In genomic region chr5:93221661-93222060, GRCm38 (mm10) we compare ENCODE assay signal across 10 mouse cellular contexts. TPM values are rescaled to one million over a fixed set of nuclear protein-coding genes. Genes with fewer than 3 reads are reported as not detected.
DNase-seq lines count a peak whose midpoint lies in the region; TF ChIP-seq lines count a peak whose summit lies in the region.
"Had no signal": no experiment of that assay in that cellular context is flagged by ENCODE, and none has a peak within 500 bp of the region (broad histone marks: within the 10 kb centered on the region; RNA-seq: fewer than 3 reads in every experiment).

No protein-coding gene starts in this region.

- no peak for TF ChIP-seq EP300 in heart, adult 2 months (IDR thresholded peaks at IDR 0.05; ENCODE audit: insufficient read depth, low read depth, low read length)

- no peak overlapping the region for H3K9ac ChIP-seq in heart, adult 2 months (ENCODE audit: low read depth, low read length)
- H3K9ac ChIP-seq: midbrain, embryonic 15.5 days had no signal

- WGBS in heart, adult 2 months = 31% methylated on average over 3 of the region's 3 CpGs
- 71% methylated on average over 3 of the region's 3 CpGs for WGBS in heart, embryonic 10.5 days

- no peaks in the 10 kb centered on the region for H3K36me3 ChIP-seq in heart, adult 2 months (ENCODE audit: control insufficient read depth, insufficient read depth, low read length)
- no peaks in the 10 kb centered on the region for H3K36me3 ChIP-seq in heart, embryonic 10.5 days
- H3K36me3 ChIP-seq: hindbrain, embryonic 10.5 days; midbrain, embryonic 15.5 days had no signal

- no peak overlapping the region for H3K4me3 ChIP-seq in heart, adult 2 months
- H3K4me3 ChIP-seq in heart, embryonic 10.5 days = no peak overlapping the region
- H3K4me3 ChIP-seq: hindbrain, embryonic 10.5 days; midbrain, embryonic 15.5 days had no signal

- no peak overlapping the region for H3K27ac ChIP-seq in heart, adult 2 months
- H3K27ac ChIP-seq in heart, embryonic 10.5 days = no peak overlapping the region
- H3K27ac ChIP-seq: hindbrain, embryonic 10.5 days; midbrain, embryonic 15.5 days had no signal

- peak; percentile 40 to 41 for DNase-seq in heart, adult 2 months
- no peak for DNase-seq in heart, embryonic 10.5 days (ENCODE audit: low spot score)
- DNase-seq in cerebellum, adult 9-10 months = peak; percentile 78
- DNase-seq in kidney, adult 8-10 months = peak; percentile 56 to 67
- DNase-seq in lung, postnatal 4 days = peak; percentile 40 to 53
- no peak for DNase-seq in MN1 (ENCODE audit: low spot score)
- DNase-seq in frontal cortex, postnatal 14 days (ENCODE audit: low spot score in 2 of 2) = no peak
- DNase-seq in frontal cortex, postnatal 10 days (ENCODE audit: low spot score in 2 of 2) = no peak

- peaks cover 2% of the 10 kb centered on the region; the same call in 1 of the 2 replicates for H3K27me3 ChIP-seq in heart, adult 2 months (ENCODE audit: control insufficient read depth, insufficient read depth, low read length)
- no peaks in the 10 kb centered on the region for H3K27me3 ChIP-seq in heart, embryonic 10.5 days (ENCODE audit: insufficient read depth, poor library complexity, severe bottlenecking)
- H3K27me3 ChIP-seq: midbrain, embryonic 15.5 days had no signal

- no peaks in the 10 kb centered on the region for H3K9me3 ChIP-seq in heart, embryonic 10.5 days
- H3K9me3 ChIP-seq: hindbrain, embryonic 10.5 days; midbrain, embryonic 15.5 days had no signal

- peaks cover 2% of the 10 kb centered on the region for H3K4me1 ChIP-seq in heart, adult 2 months (ENCODE audit: control insufficient read depth, insufficient read depth, low read length)
- H3K4me1 ChIP-seq in heart, embryonic 10.5 days = no peaks in the 10 kb centered on the region
- H3K4me1 ChIP-seq: hindbrain, embryonic 10.5 days; midbrain, embryonic 15.5 days had no signal

- TF ChIP-seq CTCF in heart, adult 2 months (IDR thresholded peaks at IDR 0.05) = no peak

- H3K79me2 ChIP-seq in heart, adult 2 months (replicated peaks; ENCODE audit: control insufficient read depth, insufficient read depth, low read length) = no peaks in the 10 kb centered on the region

- no peak for TF ChIP-seq POLR2A in heart, adult 2 months (IDR thresholded peaks at IDR 0.05; ENCODE audit: insufficient read depth, low read depth, low read length)

- intact Hi-C loops in heart, adult 2 months (cut with DNase I) = no loop called here

RNA-seq across cellular contexts. Expression of gene 2010109A12Rik, which starts 15.3 kb away (rescaled TPM):
- total RNA-seq in heart, adult 2 months (2021) = under 1 TPM; 0.57 to 0.59 TPM
- polyA plus RNA-seq in heart, adult 2 months (2012; rRNA removed) = not detected in 2 replicates
- 0.95 and 1.7 TPM in 2 replicates for polyA plus RNA-seq in heart, embryonic 10.5 days (2016; fragmentation: Nextera tagmentation; extraction: Ambion mirVana)

RNA-seq across cellular contexts. Expression of gene Ccni, which starts 15.4 kb away (rescaled TPM):
- total RNA-seq in heart, adult 2 months (2021) = 100 to 1,000 TPM; 147 to 166 TPM
- polyA plus RNA-seq in heart, adult 2 months (2012; rRNA removed) = 56.5 and 119 TPM in 2 replicates
- 81.4 and 81.6 TPM in 2 replicates for polyA plus RNA-seq in heart, embryonic 10.5 days (2016; fragmentation: Nextera tagmentation; extraction: Ambion mirVana)

RNA-seq across cellular contexts. Expression of gene Ccng2, which starts 45.4 kb away (rescaled TPM):
- 10 to 100 TPM; 12.3 to 13.5 TPM for total RNA-seq in heart, adult 2 months (2021)
- polyA plus RNA-seq in heart, adult 2 months (2012; rRNA removed) = 7.2 and 13.3 TPM in 2 replicates
- polyA plus RNA-seq in heart, embryonic 10.5 days (2016; fragmentation: Nextera tagmentation; extraction: Ambion mirVana) = 30.2 and 38.3 TPM in 2 replicates

Comparison
In these comparisons a context has a peak if more than half of its experiments do, and no peak if none do; other contexts are left out.
1. DNase-seq: peak in heart, adult 2 months (2 of 2), cerebellum, adult 9-10 months (single experiment), kidney, adult 8-10 months (2 of 2) and lung, postnatal 4 days (2 of 2); none in heart, embryonic 10.5 days (single experiment), MN1 (single experiment), frontal cortex, postnatal 14 days (0 of 2) and frontal cortex, postnatal 10 days (0 of 2).